Mouse (Mus musculus): ENCODE measurements around the gene BC037034. TPM values are rescaled to one million over a fixed set of nuclear protein-coding genes. Genes with fewer than 3 reads are reported as not detected.
"Not testable (repeated sequence)": the region's sequence is repeated elsewhere in the genome, so short reads cannot be mapped to it uniquely, and the experiment has no call there.

The BC037034 gene
- total and polyA plus RNA-seq, 2 experiments from 2014 or later, result 17.3 to 79.2 TPM

DNA sequence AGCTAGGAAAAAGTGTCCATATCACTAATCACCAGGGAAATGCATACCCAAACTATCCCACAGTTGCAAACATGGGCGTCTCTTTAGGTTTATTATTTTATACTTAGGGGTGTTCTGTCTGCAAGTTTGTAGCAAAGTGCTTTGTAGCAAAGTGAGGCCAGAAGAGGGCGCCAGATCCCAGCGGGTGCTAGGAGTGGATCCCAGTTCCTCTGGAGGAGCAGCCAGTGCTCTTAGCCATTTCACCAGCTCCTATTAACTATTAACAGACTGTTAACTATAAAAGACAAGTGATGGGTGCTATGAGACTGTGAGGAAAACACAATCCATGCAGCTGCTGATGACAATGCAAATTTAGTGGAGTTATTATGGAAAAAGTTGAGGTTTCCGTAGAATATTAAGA, 41.7 kb downstream of the BC037034 start:
- no peaks in the 10 kb centered on the region for H3K4me1 ChIP-seq (ENCODE audit: insufficient read depth, low read length)
- ATAC-seq (ENCODE audit: low FRiP score), result no peak
- no peaks in the 10 kb centered on the region for H3K9me3 ChIP-seq (ENCODE audit: low read length)
- 24% methylated on average over 4 of the region's 4 CpGs for WGBS
- no peak overlapping the region for H3K4me2 ChIP-seq (ENCODE audit: low read depth, low read length, poor library complexity, severe bottlenecking)
- peak; percentile 71 for DNase-seq (ENCODE audit: low spot score)
- no peak overlapping the region for H3K27ac ChIP-seq (ENCODE audit: low read depth, low read length)
- no peak overlapping the region for H3K9ac ChIP-seq (replicated peaks; ENCODE audit: low read length, poor library complexity, severe bottlenecking)
- no peak overlapping the region for H3K4me3 ChIP-seq (ENCODE audit: low read depth, low read length)
- H3K27me3 ChIP-seq (ENCODE audit: insufficient read depth, low read length), result no peaks in the 10 kb centered on the region
- H3K36me3 ChIP-seq (ENCODE audit: insufficient read depth, low read length), result no peaks in the 10 kb centered on the region
- TF ChIP-seq CTCF (IDR thresholded peaks at IDR 0.05), result peak; percentile 84

DNA sequence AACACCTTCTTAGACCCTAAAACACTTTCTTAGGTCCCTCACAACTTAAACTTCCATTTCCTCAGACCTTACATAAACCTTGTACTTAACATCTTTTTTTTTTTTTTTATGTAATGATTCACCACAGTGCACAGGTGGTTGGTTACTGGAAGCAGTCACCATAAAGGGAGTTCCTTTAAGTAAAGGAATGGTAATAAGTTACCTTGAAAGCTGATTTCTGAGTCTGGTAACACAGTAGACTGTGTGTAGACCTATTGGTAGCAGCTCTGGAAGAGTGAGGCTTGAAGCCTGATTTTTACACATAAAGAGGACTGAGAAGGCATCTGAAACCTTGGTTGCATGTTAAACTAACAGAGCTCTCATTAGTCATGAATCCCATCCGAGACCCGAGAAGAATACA, 44.0 kb downstream of the BC037034 start:
- no peak overlapping the region for H3K9ac ChIP-seq (replicated peaks; ENCODE audit: low read length, poor library complexity, severe bottlenecking)
- no peak overlapping the region for H3K4me2 ChIP-seq (ENCODE audit: low read depth, low read length, poor library complexity, severe bottlenecking)
- H3K4me3 ChIP-seq (ENCODE audit: low read depth, low read length), result no peak overlapping the region
- 77% methylated on average over 2 of the region's 2 CpGs for WGBS
- no peaks in the 10 kb centered on the region for H3K27me3 ChIP-seq (ENCODE audit: insufficient read depth, low read length)
- no peak for DNase-seq (ENCODE audit: low spot score)
- TF ChIP-seq CTCF (IDR thresholded peaks at IDR 0.05), result no peak
- H3K27ac ChIP-seq (ENCODE audit: low read depth, low read length), result no peak overlapping the region
- ATAC-seq (ENCODE audit: low FRiP score), result no peak
- H3K4me1 ChIP-seq (ENCODE audit: insufficient read depth, low read length), result no peaks in the 10 kb centered on the region
- no peaks in the 10 kb centered on the region for H3K9me3 ChIP-seq (ENCODE audit: low read length)
- no peaks in the 10 kb centered on the region for H3K36me3 ChIP-seq (ENCODE audit: insufficient read depth, low read length)

DNA sequence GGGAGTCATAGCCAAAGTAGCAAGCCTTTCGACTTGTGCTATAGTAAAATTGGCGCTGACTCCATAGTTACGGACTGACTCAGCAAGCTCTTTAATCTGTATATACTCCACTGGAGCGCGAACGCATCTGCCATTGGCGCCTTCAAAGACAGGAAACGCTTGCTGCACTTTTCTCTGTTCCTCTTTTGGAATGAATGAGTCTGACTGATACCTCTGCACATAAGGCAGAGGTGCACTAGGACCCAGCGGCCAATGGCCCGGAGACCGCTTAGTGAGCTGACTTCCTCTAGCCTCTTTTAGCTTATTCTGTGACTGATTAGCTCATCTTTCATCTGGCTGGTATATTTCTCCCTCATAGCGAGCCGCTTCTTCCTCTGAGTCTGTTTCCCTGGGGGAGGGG, 47.2 kb downstream of the BC037034 start:
- WGBS, result 97% methylated on average over 13 of the region's 13 CpGs
- H3K27me3 ChIP-seq (ENCODE audit: insufficient read depth, low read length); H3K27ac ChIP-seq (ENCODE audit: low read depth, low read length); ATAC-seq (ENCODE audit: low FRiP score); H3K4me2 ChIP-seq (ENCODE audit: low read depth, low read length, poor library complexity, severe bottlenecking); H3K4me1 ChIP-seq (ENCODE audit: insufficient read depth, low read length); H3K9ac ChIP-seq (replicated peaks; ENCODE audit: low read length, poor library complexity, severe bottlenecking); H3K4me3 ChIP-seq (ENCODE audit: low read depth, low read length); H3K9me3 ChIP-seq (ENCODE audit: low read length); DNase-seq (ENCODE audit: low spot score); H3K36me3 ChIP-seq (ENCODE audit: insufficient read depth, low read length): not testable (repeated sequence)

Other genes starting within 250 kb of the BC037034 start
- gene Smok3a, start 242.8 kb downstream of the BC037034 start, total RNA-seq (2014; rRNA removed), result not detected in 2 replicates
- gene Smok3a, start 242.8 kb downstream of the BC037034 start, polyA plus RNA-seq (2015; fragmentation: Nextera tagmentation; extraction: Ambion mirVana), result not detected in 2 replicates
- gene Smok3b, start 242.6 kb downstream of the BC037034 start, total RNA-seq (2014; rRNA removed), result not detected in 2 replicates
- not detected in 2 replicates for gene Smok3b, start 242.6 kb downstream of the BC037034 start, polyA plus RNA-seq (2015; fragmentation: Nextera tagmentation; extraction: Ambion mirVana)
- not detected in 2 replicates for gene Smok3c, start 210.8 kb downstream of the BC037034 start, total RNA-seq (2014; rRNA removed)
- gene Smok3c, start 210.8 kb downstream of the BC037034 start, polyA plus RNA-seq (2015; fragmentation: Nextera tagmentation; extraction: Ambion mirVana), result not detected in 2 replicates
- gene Zkscan1, start 178.9 kb downstream of the BC037034 start, total RNA-seq (2014; rRNA removed), result 40.4 and 45.3 TPM in 2 replicates
- 11.4 and 11.6 TPM in 2 replicates for gene Zkscan1, start 178.9 kb downstream of the BC037034 start, polyA plus RNA-seq (2015; fragmentation: Nextera tagmentation; extraction: Ambion mirVana)
- 20.7 and 22.1 TPM in 2 replicates for gene Zscan21, start 147.1 kb downstream of the BC037034 start, total RNA-seq (2014; rRNA removed)
- gene Zscan21, start 147.1 kb downstream of the BC037034 start, polyA plus RNA-seq (2015; fragmentation: Nextera tagmentation; extraction: Ambion mirVana), result 54.3 and 57.1 TPM in 2 replicates
- gene Zfp113, start 108.3 kb downstream of the BC037034 start, total RNA-seq (2014; rRNA removed), result 6.4 and 7.2 TPM in 2 replicates
- 7.0 and 7.3 TPM in 2 replicates for gene Zfp113, start 108.3 kb downstream of the BC037034 start, polyA plus RNA-seq (2015; fragmentation: Nextera tagmentation; extraction: Ambion mirVana)
- 50.9 and 54.3 TPM in 2 replicates for gene Cops6, start 103.0 kb downstream of the BC037034 start, total RNA-seq (2014; rRNA removed)
- gene Cops6, start 103.0 kb downstream of the BC037034 start, polyA plus RNA-seq (2015; fragmentation: Nextera tagmentation; extraction: Ambion mirVana), result 283 and 299 TPM in 2 replicates
- 60.8 and 62.6 TPM in 2 replicates for gene Ap4m1, start 92.0 kb downstream of the BC037034 start, total RNA-seq (2014; rRNA removed)
- 17.2 and 17.5 TPM in 2 replicates for gene Ap4m1, start 92.0 kb downstream of the BC037034 start, polyA plus RNA-seq (2015; fragmentation: Nextera tagmentation; extraction: Ambion mirVana)
- gene Mcm7, start 91.6 kb downstream of the BC037034 start, total RNA-seq (2014; rRNA removed), result 27.8 and 31.0 TPM in 2 replicates
- 37.9 and 39.6 TPM in 2 replicates for gene Mcm7, start 91.6 kb downstream of the BC037034 start, polyA plus RNA-seq (2015; fragmentation: Nextera tagmentation; extraction: Ambion mirVana)
- 61.1 and 90.3 TPM in 2 replicates for gene Taf6, start 76.6 kb downstream of the BC037034 start, total RNA-seq (2014; rRNA removed)
- gene Taf6, start 76.6 kb downstream of the BC037034 start, polyA plus RNA-seq (2015; fragmentation: Nextera tagmentation; extraction: Ambion mirVana), result 49.0 and 49.8 TPM in 2 replicates
- 11.7 and 14.0 TPM in 2 replicates for gene Cnpy4, start 76.5 kb downstream of the BC037034 start, total RNA-seq (2014; rRNA removed)
- 21.7 and 21.8 TPM in 2 replicates for gene Cnpy4, start 76.5 kb downstream of the BC037034 start, polyA plus RNA-seq (2015; fragmentation: Nextera tagmentation; extraction: Ambion mirVana)
- gene Mblac1, start 69.7 kb downstream of the BC037034 start, total RNA-seq (2014; rRNA removed), result 15.6 and 16.2 TPM in 2 replicates
- gene Mblac1, start 69.7 kb downstream of the BC037034 start, polyA plus RNA-seq (2015; fragmentation: Nextera tagmentation; extraction: Ambion mirVana), result 11.2 and 11.9 TPM in 2 replicates
- gene Nxpe5, start 38.1 kb downstream of the BC037034 start, total RNA-seq (2014; rRNA removed), result not detected in 2 replicates
- gene Nxpe5, start 38.1 kb downstream of the BC037034 start, polyA plus RNA-seq (2015; fragmentation: Nextera tagmentation; extraction: Ambion mirVana), result not detected in 2 replicates
- 59.1 and 79.6 TPM in 2 replicates for gene Lamtor4, start 8.6 kb downstream of the BC037034 start, total RNA-seq (2014; rRNA removed)
- gene Lamtor4, start 8.6 kb downstream of the BC037034 start, polyA plus RNA-seq (2015; fragmentation: Nextera tagmentation; extraction: Ambion mirVana), result 99.8 and 104 TPM in 2 replicates
- 0.71 and 1.4 TPM in 2 replicates for gene Gal3st4, start 8.8 kb upstream of the BC037034 start, total RNA-seq (2014; rRNA removed)
- 1.7 TPM in 2 replicates for gene Gal3st4, start 8.8 kb upstream of the BC037034 start, polyA plus RNA-seq (2015; fragmentation: Nextera tagmentation; extraction: Ambion mirVana)
- 0.11 TPM in 1 of 2 replicates, not detected in the other for gene Gm43720, start 15.9 kb upstream of the BC037034 start, total RNA-seq (2014; rRNA removed)
- gene Gm43720, start 15.9 kb upstream of the BC037034 start, polyA plus RNA-seq (2015; fragmentation: Nextera tagmentation; extraction: Ambion mirVana), result 0.05 TPM in 1 of 2 replicates, not detected in the other
- gene Gpc2, start 16.0 kb upstream of the BC037034 start, total RNA-seq (2014; rRNA removed), result 134 and 154 TPM in 2 replicates
- gene Gpc2, start 16.0 kb upstream of the BC037034 start, polyA plus RNA-seq (2015; fragmentation: Nextera tagmentation; extraction: Ambion mirVana), result 50.5 and 50.7 TPM in 2 replicates
- 22.5 and 33.2 TPM in 2 replicates for gene Stag3, start 16.2 kb upstream of the BC037034 start, total RNA-seq (2014; rRNA removed)
- 8.8 and 9.6 TPM in 2 replicates for gene Stag3, start 16.2 kb upstream of the BC037034 start, polyA plus RNA-seq (2015; fragmentation: Nextera tagmentation; extraction: Ambion mirVana)
- gene Pvrig, start 77.9 kb upstream of the BC037034 start, total RNA-seq (2014; rRNA removed), result 0.55 TPM in 1 of 2 replicates, not detected in the other
- gene Pvrig, start 77.9 kb upstream of the BC037034 start, polyA plus RNA-seq (2015; fragmentation: Nextera tagmentation; extraction: Ambion mirVana), result not detected in 2 replicates
- 46.9 and 51.1 TPM in 2 replicates for gene Zfp157, start 177.4 kb upstream of the BC037034 start, total RNA-seq (2014; rRNA removed)
- 44.4 and 45.3 TPM in 2 replicates for gene Zfp157, start 177.4 kb upstream of the BC037034 start, polyA plus RNA-seq (2015; fragmentation: Nextera tagmentation; extraction: Ambion mirVana)